Mouse (Mus musculus) left cerebral cortex, adult 9 months (tissue): Measurements from ENCODE around the gene Gk5.
"Not testable (repeated sequence)": the region's sequence is repeated elsewhere in the genome, so short reads cannot be mapped to it uniquely, and the experiment has no call there.

Experiments
- DNase-seq, 2 experiments: peaks; one replicate each; pipeline ENCODE4 v3.0.0; 2022; ENCODE audit warnings: low spot score in 2 of 2

Gk5 gene

GRCm38 (mm10) chr9:96143633-96144032 lies 24.5 kb downstream of the Gk5 start:
- no peak for DNase-seq

- DNase-seq, result no peak
Measured at GRCm38 (mm10) chr9:96144883-96145282, 25.7 kb downstream of the Gk5 start.

- no peak for DNase-seq
Measured at GRCm38 (mm10) chr9:96152801-96153200, 33.6 kb downstream of the Gk5 start.

- no peak for DNase-seq
Measured at GRCm38 (mm10) chr9:96158431-96158830, 39.3 kb downstream of the Gk5 start.

- no peak for DNase-seq
Measured at GRCm38 (mm10) chr9:96159047-96159446, 39.9 kb downstream of the Gk5 start.

GRCm38 (mm10) chr9:96160767-96161166 lies 41.6 kb downstream of the Gk5 start:
- no peak for DNase-seq

- DNase-seq, result no peak
Measured at GRCm38 (mm10) chr9:96162421-96162820, 43.3 kb downstream of the Gk5 start.

- DNase-seq, result no peak
Measured at GRCm38 (mm10) chr9:96163443-96163842, 44.3 kb downstream of the Gk5 start.

GRCm38 (mm10) chr9:96163983-96164382 lies 44.8 kb downstream of the Gk5 start:
- not testable (repeated sequence) for DNase-seq

GRCm38 (mm10) chr9:96167168-96167585 lies 48.0 kb downstream of the Gk5 start:
- DNase-seq, result peak in 1 of 2 experiments; percentile 46

- DNase-seq, result no peak
Measured at GRCm38 (mm10) chr9:96170600-96170999, 51.4 kb downstream of the Gk5 start.

- DNase-seq, result no peak
Measured at GRCm38 (mm10) chr9:96184909-96185308, 65.7 kb downstream of the Gk5 start.

- no peak for DNase-seq
Measured at GRCm38 (mm10) chr9:96186701-96187100, 67.5 kb downstream of the Gk5 start.

- DNase-seq, result peak; percentile 67 to 86
Measured at GRCm38 (mm10) chr9:96195885-96196622, 76.9 kb downstream of the Gk5 start, which contains the start of gene Tfdp2. Gene Tfdp2, plus strand, starts transcription at chr9:96196275.

GRCm38 (mm10) chr9:96196636-96197181 lies 77.5 kb downstream of the Gk5 start:
- DNase-seq, result peak in 1 of 2 experiments; percentile 61

- DNase-seq, result no peak
Measured at GRCm38 (mm10) chr9:96197806-96198205, 78.6 kb downstream of the Gk5 start.

GRCm38 (mm10) chr9:96203663-96204062 lies 84.5 kb downstream of the Gk5 start:
- DNase-seq, result no peak

GRCm38 (mm10) chr9:96207428-96207827 lies 88.3 kb downstream of the Gk5 start:
- no peak for DNase-seq

- no peak for DNase-seq
Measured at GRCm38 (mm10) chr9:96213036-96213645, 94.0 kb downstream of the Gk5 start.

GRCm38 (mm10) chr9:96214171-96214570 lies 95.0 kb downstream of the Gk5 start:
- DNase-seq, result no peak

GRCm38 (mm10) chr9:96217299-96217698 lies 98.1 kb downstream of the Gk5 start:
- DNase-seq, result no peak

GRCm38 (mm10) chr9:96217799-96218198 lies 98.6 kb downstream of the Gk5 start:
- DNase-seq, result no peak

GRCm38 (mm10) chr9:96219114-96219669 lies 100.0 kb downstream of the Gk5 start:
- no peak for DNase-seq
